8 mouse cellular contexts compared by ENCODE assay signal in the genomic region with DNA sequence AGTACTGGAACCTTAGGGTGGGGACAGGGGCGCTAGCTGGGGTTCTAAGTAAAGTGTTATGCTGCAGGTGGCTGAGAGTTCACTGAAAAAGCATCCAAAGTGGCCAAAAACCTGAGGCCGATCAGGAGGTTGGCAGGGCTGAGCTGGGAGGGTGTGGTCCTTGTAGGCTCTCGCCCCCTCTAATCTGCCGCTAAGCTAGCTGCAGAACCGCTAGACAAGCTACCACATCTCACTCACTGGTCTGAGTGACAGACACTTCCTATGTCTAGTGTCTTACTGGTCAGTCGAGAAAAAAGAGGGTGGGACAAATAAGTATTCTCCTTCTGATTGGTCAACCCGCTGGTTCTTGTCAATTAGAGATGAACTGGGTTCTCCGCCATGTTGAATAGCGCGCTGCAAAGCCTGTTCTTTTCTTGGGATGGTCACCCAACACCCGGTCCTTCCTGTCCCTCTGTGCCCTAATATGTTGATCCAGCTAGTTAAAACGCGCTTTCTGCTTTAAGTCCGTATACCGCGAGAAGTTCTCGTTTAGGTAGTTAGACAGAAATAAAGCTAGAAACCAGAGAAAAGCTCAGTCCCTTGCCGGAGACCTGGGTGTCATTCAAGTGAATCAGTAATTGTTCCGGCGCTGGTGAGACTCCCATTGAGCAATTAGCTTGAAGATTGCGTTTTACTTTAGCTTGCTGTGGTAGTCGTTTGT. TPM values are rescaled to one million over a fixed set of nuclear protein-coding genes. Genes with fewer than 3 reads are reported as not detected.
DNase-seq lines count a peak whose midpoint lies in the region; ATAC-seq and TF ChIP-seq lines count a peak whose summit lies in the region.

Fam161a (plus strand) TSS at position 51 of the 700 bp plus-strand sequence.

- peak; percentile 92 for ATAC-seq in heart, embryonic 15.5 days (replicated peaks; ENCODE audit: insufficient number of reproducible peaks, insufficient read depth, low FRiP score, low read depth)
- ATAC-seq in liver, embryonic 12.5 days, result peak; percentile 97

- TF ChIP-seq CTCF in ES-Bruce4 (IDR thresholded peaks at IDR 0.05; ENCODE audit: low read depth, low read length), result no peak

- peak within 1 kb of the TSS; percentile 91 for H3K4me2 ChIP-seq in heart, embryonic 15.5 days
- H3K4me2 ChIP-seq in liver, embryonic 12.5 days, result peak within 1 kb of the TSS; percentile 95

- peak within 1 kb of the TSS; percentile 73 for H3K27ac ChIP-seq in ES-Bruce4 (ENCODE audit: insufficient read depth, low read length)
- peak within 1 kb of the TSS; percentile 90 for H3K27ac ChIP-seq in forebrain, embryonic 10.5 days
- H3K27ac ChIP-seq in heart, embryonic 15.5 days, result peak within 1 kb of the TSS; percentile 88
- H3K27ac ChIP-seq in liver, embryonic 12.5 days, result peak within 1 kb of the TSS; percentile 96

- TF ChIP-seq POLR2A in ES-Bruce4 (IDR thresholded peaks at IDR 0.05; ENCODE audit: insufficient read depth, low read length), result no peak

- H3K4me3 ChIP-seq in ES-Bruce4 (ENCODE audit: low read depth, low read length), result peak within 1 kb of the TSS; percentile 75
- H3K4me3 ChIP-seq in forebrain, embryonic 10.5 days, result peak within 1 kb of the TSS; percentile 70
- peak within 1 kb of the TSS; percentile 74 for H3K4me3 ChIP-seq in heart, embryonic 15.5 days
- H3K4me3 ChIP-seq in liver, embryonic 12.5 days, result peak within 1 kb of the TSS; percentile 71

- under 1% methylated on average over 22 of the region's 22 CpGs for WGBS in forebrain, embryonic 10.5 days
- 1% methylated on average over 22 of the region's 22 CpGs for WGBS in heart, embryonic 15.5 days
- WGBS in liver, embryonic 12.5 days (ENCODE audit: insufficient replicate concordance), result under 1% methylated on average over 22 of the region's 22 CpGs

- H3K4me1 ChIP-seq in ES-Bruce4 (ENCODE audit: control insufficient read depth, insufficient read depth, low read length), result no peaks in the 10 kb centered on the region
- H3K4me1 ChIP-seq in forebrain, embryonic 10.5 days, result peaks cover 14% of the 10 kb centered on the region
- H3K4me1 ChIP-seq in heart, embryonic 15.5 days (replicated peaks), result peaks cover 5% of the 10 kb centered on the region
- H3K4me1 ChIP-seq in liver, embryonic 12.5 days, result peaks cover 20% of the 10 kb centered on the region

- no peak for TF ChIP-seq EP300 in ES-Bruce4 (IDR thresholded peaks at IDR 0.05; ENCODE audit: insufficient read depth, low read depth, low read length)

- DNase-seq in c-Kit-positive CD71-positive TER-119-negative erythroid progenitor cells, embryonic 14.5 days (ENCODE audit: low read depth), result peak; percentile 89
- peak; percentile 77 for DNase-seq in forebrain, embryonic 10.5 days (ENCODE audit: extremely low spot score, low spot score)
- DNase-seq in kidney, postnatal 14 days, result peak; percentile 90
- peak; percentile 89 for DNase-seq in naive thymus-derived CD4-positive, alpha-beta T cell, adult 2 months (ENCODE audit: low read depth)
- DNase-seq in splenic B cell, adult 2 months (ENCODE audit: low read depth, low spot score), result peak; percentile 94

- H3K36me3 ChIP-seq in ES-Bruce4 (ENCODE audit: control insufficient read depth, insufficient read depth, low read length, poor library complexity, severe bottlenecking), result peaks cover 29% of the 10 kb centered on the region
- peaks cover 37% of the 10 kb centered on the region for H3K36me3 ChIP-seq in forebrain, embryonic 10.5 days (replicated peaks)
- peaks cover 18% of the 10 kb centered on the region for H3K36me3 ChIP-seq in heart, embryonic 15.5 days
- H3K36me3 ChIP-seq in liver, embryonic 12.5 days, result peaks cover 37% of the 10 kb centered on the region
- H3K36me3 ChIP-seq in splenic B cell, adult 2 months (ENCODE audit: control insufficient read depth, insufficient read depth, low read length, poor library complexity, severe bottlenecking), result peaks cover 6% of the 10 kb centered on the region

- no peaks in the 10 kb centered on the region for H3K27me3 ChIP-seq in ES-Bruce4 (ENCODE audit: control insufficient read depth, insufficient read depth, low read length, poor library complexity, severe bottlenecking)
- H3K27me3 ChIP-seq in forebrain, embryonic 10.5 days (ENCODE audit: poor library complexity, severe bottlenecking), result peaks cover 7% of the 10 kb centered on the region
- H3K27me3 ChIP-seq in heart, embryonic 15.5 days, result no peaks in the 10 kb centered on the region
- no peaks in the 10 kb centered on the region for H3K27me3 ChIP-seq in liver, embryonic 12.5 days (replicated peaks)
- H3K27me3 ChIP-seq in splenic B cell, adult 2 months (ENCODE audit: control insufficient read depth, insufficient read depth, low read length, poor library complexity, severe bottlenecking), result no peaks in the 10 kb centered on the region

- H3K9ac ChIP-seq in ES-Bruce4 (ENCODE audit: low read depth, poor library complexity, severe bottlenecking), result peak within 1 kb of the TSS; percentile 71
- H3K9ac ChIP-seq in heart, embryonic 15.5 days, result peak within 1 kb of the TSS; percentile 70
- H3K9ac ChIP-seq in liver, embryonic 12.5 days, result peak within 1 kb of the TSS; percentile 80

- no peaks in the 10 kb centered on the region for H3K9me3 ChIP-seq in ES-Bruce4 (replicated peaks; ENCODE audit: control insufficient read depth, insufficient read depth, low read length, poor library complexity, severe bottlenecking)
- no peaks in the 10 kb centered on the region for H3K9me3 ChIP-seq in forebrain, embryonic 10.5 days
- H3K9me3 ChIP-seq in heart, embryonic 15.5 days (replicated peaks), result no peaks in the 10 kb centered on the region
- H3K9me3 ChIP-seq in liver, embryonic 12.5 days (replicated peaks), result no peaks in the 10 kb centered on the region

RNA-seq across cellular contexts. Expression of gene Fam161a, which starts in this region (rescaled TPM):
- polyA plus RNA-seq in ES-Bruce4 (2011; ENCODE audit: insufficient read depth, insufficient read length, low read depth, missing spikeins), result 2.1 and 3.2 TPM in 2 replicates
- polyA plus RNA-seq in forebrain, embryonic 10.5 days (2016; fragmentation: Nextera tagmentation; extraction: Ambion mirVana), result 1.8 and 2.2 TPM in 2 replicates
- polyA plus RNA-seq in heart, embryonic 15.5 days (2015; fragmentation: Nextera tagmentation; extraction: Ambion mirVana), result 0.89 and 2.1 TPM in 2 replicates
- polyA plus RNA-seq in liver, embryonic 12.5 days (2016; fragmentation: Nextera tagmentation; extraction: Ambion mirVana), result 0.65 and 0.85 TPM in 2 replicates

Comparison
In these comparisons a context has a peak if more than half of its experiments do, and no peak if none do; other contexts are left out.
1. Peak in every context shown above with its lines: DNase-seq, ATAC-seq, H3K4me3 ChIP-seq and H3K27ac ChIP-seq.
2. Peak in ATAC-seq, H3K4me3 ChIP-seq, H3K27ac ChIP-seq, H3K9ac ChIP-seq and H3K4me2 ChIP-seq in liver, embryonic 12.5 days; RNA of the gene not detected or under 1 TPM.